Mouse (Mus musculus): ENCODE measurements around the gene Plch1.

- TF ChIP-seq CTCF (IDR thresholded peaks at IDR 0.05; ENCODE audit: borderline replicate concordance, insufficient read depth, low read length) (no peak), POLR2A (IDR thresholded peaks at IDR 0.05; ENCODE audit: low read depth, low read length) (no peak)
Measured at GRCm38 (mm10) chr3:63844141-63844540, 55.1 kb downstream of the Plch1 start.

All from embryonic fibroblast, embryonic 13.5 days (primary cell).